Mouse (Mus musculus): ENCODE results near the gene Rpa2. TPM values are rescaled to one million over a fixed set of nuclear protein-coding genes. Genes with fewer than 3 reads are reported as not detected.
"Not testable (repeated sequence)": the region's sequence is repeated elsewhere in the genome, so short reads cannot be mapped to it uniquely, and the experiment has no call there.

Rpa2 gene
- polyA plus RNA-seq, 1 experiment, result 6.6 TPM

- H3K4me3 ChIP-seq (ENCODE audit: insufficient read depth, low read depth, low read length), result peak overlapping the region; percentile 1; the same call in 1 of the 2 replicates
- H3K4me1 ChIP-seq (ENCODE audit: control insufficient read depth, insufficient read depth, insufficient read length, low read length), result peaks cover 6% of the 10 kb centered on the region; the same call in 1 of the 2 replicates
- peak overlapping the region; percentile 37 for H3K27ac ChIP-seq (replicated peaks; ENCODE audit: low read depth, low read length)
Measured at GRCm38 (mm10) chr4:132748778-132749177, 19.4 kb upstream of the Rpa2 start.

GRCm38 (mm10) chr4:132749258-132749982 is 18.7 kb upstream of the Rpa2 start:
- H3K4me3 ChIP-seq (ENCODE audit: insufficient read depth, low read depth, low read length), result no peak overlapping the region
- H3K4me1 ChIP-seq (ENCODE audit: control insufficient read depth, insufficient read depth, insufficient read length, low read length), result peaks cover 6% of the 10 kb centered on the region; the same call in 1 of the 2 replicates

GRCm38 (mm10) chr4:132752992-132753391 is 15.1 kb upstream of the Rpa2 start:
- H3K27ac ChIP-seq (replicated peaks; ENCODE audit: low read depth, low read length), result no peak overlapping the region
- H3K4me1 ChIP-seq (ENCODE audit: control insufficient read depth, insufficient read depth, insufficient read length, low read length), result peaks cover 6% of the 10 kb centered on the region
- H3K4me3 ChIP-seq (ENCODE audit: insufficient read depth, low read depth, low read length), result no peak overlapping the region

More at GRCm38 (mm10) chr4:132749258-132749982, 18.7 kb upstream of the Rpa2 start:
- peak overlapping the region; percentile 37 for H3K27ac ChIP-seq (replicated peaks; ENCODE audit: low read depth, low read length)

GRCm38 (mm10) chr4:132756974-132757373 is 11.2 kb upstream of the Rpa2 start, which contains the start of gene Smpdl3b:
Gene Smpdl3b, minus strand, starts transcription at chr4:132757252.
- Histone ChIP-seq H3K4me3 (ENCODE audit: insufficient read depth, low read depth, low read length) (peak within 1 kb of the TSS; percentile 56), H3K4me1 (ENCODE audit: control insufficient read depth, insufficient read depth, insufficient read length, low read length) (no peaks in the 10 kb centered on the region; the same call in 1 of the 2 replicates), H3K27ac (replicated peaks; ENCODE audit: low read depth, low read length) (peak within 1 kb of the TSS; percentile 49; the same call in 1 of the 2 replicates)

- no peak overlapping the region for H3K27ac ChIP-seq (replicated peaks; ENCODE audit: low read depth, low read length)
- H3K4me3 ChIP-seq (ENCODE audit: insufficient read depth, low read depth, low read length), result no peak overlapping the region
- no peaks in the 10 kb centered on the region; the same call in 1 of the 2 replicates for H3K4me1 ChIP-seq (ENCODE audit: control insufficient read depth, insufficient read depth, insufficient read length, low read length)
Measured at GRCm38 (mm10) chr4:132757633-132758351, 10.3 kb upstream of the Rpa2 start.

GRCm38 (mm10) chr4:132760296-132760695 is 7.8 kb upstream of the Rpa2 start:
- Histone ChIP-seq H3K4me3 (ENCODE audit: insufficient read depth, low read depth, low read length) (no peak overlapping the region), H3K27ac (replicated peaks; ENCODE audit: low read depth, low read length) (peak overlapping the region; percentile 65; the same call in 1 of the 2 replicates), H3K4me1 (ENCODE audit: control insufficient read depth, insufficient read depth, insufficient read length, low read length) (no peaks in the 10 kb centered on the region; the same call in 1 of the 2 replicates)

- no peaks in the 10 kb centered on the region for H3K4me1 ChIP-seq (ENCODE audit: control insufficient read depth, insufficient read depth, insufficient read length, low read length)
- no peak overlapping the region for H3K27ac ChIP-seq (replicated peaks; ENCODE audit: low read depth, low read length)
- no peak overlapping the region for H3K4me3 ChIP-seq (ENCODE audit: insufficient read depth, low read depth, low read length)
Measured at GRCm38 (mm10) chr4:132762602-132763001, 5.5 kb upstream of the Rpa2 start.

- H3K4me3 ChIP-seq (ENCODE audit: insufficient read depth, low read depth, low read length); H3K27ac ChIP-seq (replicated peaks; ENCODE audit: low read depth, low read length); H3K4me1 ChIP-seq (ENCODE audit: control insufficient read depth, insufficient read depth, insufficient read length, low read length): not testable (repeated sequence)
Measured at GRCm38 (mm10) chr4:132763125-132763524, 5.0 kb upstream of the Rpa2 start.

GRCm38 (mm10) chr4:132771776-132772175 is 3.6 kb downstream of the Rpa2 start:
- no peak overlapping the region for H3K4me3 ChIP-seq (ENCODE audit: insufficient read depth, low read depth, low read length)

GRCm38 (mm10) chr4:132774905-132775304 is 6.8 kb downstream of the Rpa2 start:
- H3K27ac ChIP-seq (replicated peaks; ENCODE audit: low read depth, low read length), result no peak overlapping the region

More at GRCm38 (mm10) chr4:132771776-132772175, 3.6 kb downstream of the Rpa2 start:
- Histone ChIP-seq H3K4me1 (ENCODE audit: control insufficient read depth, insufficient read depth, insufficient read length, low read length) (0 out of 2 replicates have a peak, but pooled peaks cover 3% of the 10 kb centered on the region), H3K27ac (replicated peaks; ENCODE audit: low read depth, low read length) (no peak overlapping the region)

GRCm38 (mm10) chr4:132776764-132777163 is 8.6 kb downstream of the Rpa2 start:
- Histone ChIP-seq H3K4me1 (ENCODE audit: control insufficient read depth, insufficient read depth, insufficient read length, low read length) (no peaks in the 10 kb centered on the region), H3K4me3 (ENCODE audit: insufficient read depth, low read depth, low read length) (no peak overlapping the region), H3K27ac (replicated peaks; ENCODE audit: low read depth, low read length) (no peak overlapping the region)

More at GRCm38 (mm10) chr4:132774905-132775304, 6.8 kb downstream of the Rpa2 start:
- Histone ChIP-seq H3K4me3 (ENCODE audit: insufficient read depth, low read depth, low read length) (no peak overlapping the region), H3K4me1 (ENCODE audit: control insufficient read depth, insufficient read depth, insufficient read length, low read length) (no peaks in the 10 kb centered on the region)

- H3K4me3 ChIP-seq (ENCODE audit: insufficient read depth, low read depth, low read length), result no peak overlapping the region
- H3K27ac ChIP-seq (replicated peaks; ENCODE audit: low read depth, low read length), result 0 out of 2 replicates have a peak overlapping the region, but pooled peaks have one; percentile 5
Measured at GRCm38 (mm10) chr4:132778562-132779201, 10.6 kb downstream of the Rpa2 start.

GRCm38 (mm10) chr4:132780288-132780687 is 12.2 kb downstream of the Rpa2 start:
- H3K4me1 ChIP-seq (ENCODE audit: control insufficient read depth, insufficient read depth, insufficient read length, low read length), result no peaks in the 10 kb centered on the region
- H3K27ac ChIP-seq (replicated peaks; ENCODE audit: low read depth, low read length), result no peak overlapping the region

More at GRCm38 (mm10) chr4:132778562-132779201, 10.6 kb downstream of the Rpa2 start:
- H3K4me1 ChIP-seq (ENCODE audit: control insufficient read depth, insufficient read depth, insufficient read length, low read length), result no peaks in the 10 kb centered on the region

GRCm38 (mm10) chr4:132783732-132784131 is 15.6 kb downstream of the Rpa2 start:
- no peaks in the 10 kb centered on the region for H3K4me1 ChIP-seq (ENCODE audit: control insufficient read depth, insufficient read depth, insufficient read length, low read length)
- no peak overlapping the region for H3K27ac ChIP-seq (replicated peaks; ENCODE audit: low read depth, low read length)
- no peak overlapping the region for H3K4me3 ChIP-seq (ENCODE audit: insufficient read depth, low read depth, low read length)

More at GRCm38 (mm10) chr4:132780288-132780687, 12.2 kb downstream of the Rpa2 start:
- H3K4me3 ChIP-seq (ENCODE audit: insufficient read depth, low read depth, low read length), result no peak overlapping the region

GRCm38 (mm10) chr4:132785228-132785627 is 17.1 kb downstream of the Rpa2 start:
- Histone ChIP-seq H3K27ac (replicated peaks; ENCODE audit: low read depth, low read length) (no peak overlapping the region), H3K4me3 (ENCODE audit: insufficient read depth, low read depth, low read length) (no peak overlapping the region), H3K4me1 (ENCODE audit: control insufficient read depth, insufficient read depth, insufficient read length, low read length) (no peaks in the 10 kb centered on the region)
